Mouse (Mus musculus): Measurements from ENCODE around the gene Gm9745. TPM values are rescaled to one million over a fixed set of nuclear protein-coding genes. Genes with fewer than 3 reads are reported as not detected.
"Not testable (repeated sequence)": the region's sequence is repeated elsewhere in the genome, so short reads cannot be mapped to it uniquely, and the experiment has no call there.

Gm9745 gene
- polyA plus RNA-seq, 1 experiment from 2014 or later = not detected

- DNase-seq (ENCODE audit: low spot score); H3K4me1 ChIP-seq; H3K4me3 ChIP-seq; H3K9me3 ChIP-seq; H3K27ac ChIP-seq; H3K27me3 ChIP-seq (ENCODE audit: insufficient read depth, poor library complexity, severe bottlenecking); H3K36me3 ChIP-seq: not testable (repeated sequence)
- no CpG with 5 or more reads among the region's 5 CpGs for WGBS
These were observed 8.8 kb upstream of the Gm9745 start for GRCm38 (mm10) chr13:8956873-8957272.

- not testable (repeated sequence) for H3K36me3 ChIP-seq; H3K27me3 ChIP-seq (ENCODE audit: insufficient read depth, poor library complexity, severe bottlenecking); H3K4me3 ChIP-seq; H3K27ac ChIP-seq; DNase-seq (ENCODE audit: low spot score); H3K4me1 ChIP-seq; H3K9me3 ChIP-seq
- WGBS = 81% methylated on average over 2 of the region's 2 CpGs
These were observed 7.1 kb upstream of the Gm9745 start for GRCm38 (mm10) chr13:8955127-8955526.

- not testable (repeated sequence) for H3K27me3 ChIP-seq (ENCODE audit: insufficient read depth, poor library complexity, severe bottlenecking); DNase-seq (ENCODE audit: low spot score); H3K4me1 ChIP-seq; H3K9me3 ChIP-seq; H3K27ac ChIP-seq; H3K4me3 ChIP-seq; H3K36me3 ChIP-seq
These were observed 4.5 kb upstream of the Gm9745 start, which contains the start of gene Idi2 for GRCm38 (mm10) chr13:8952563-8952962. Gene Idi2, plus strand, starts transcription at chr13:8952863.

GRCm38 (mm10) chr13:8943828-8944227, 4.2 kb downstream of the Gm9745 start:
- not testable (repeated sequence) for H3K9me3 ChIP-seq; H3K4me1 ChIP-seq; DNase-seq (ENCODE audit: low spot score); H3K36me3 ChIP-seq; H3K27ac ChIP-seq; H3K4me3 ChIP-seq; H3K27me3 ChIP-seq (ENCODE audit: insufficient read depth, poor library complexity, severe bottlenecking)
- no CpG with 5 or more reads among the region's 5 CpGs for WGBS

GRCm38 (mm10) chr13:8941701-8942100, 6.3 kb downstream of the Gm9745 start:
- 33% methylated on average over 1 of the region's 5 CpGs for WGBS
- not testable (repeated sequence) for H3K27me3 ChIP-seq (ENCODE audit: insufficient read depth, poor library complexity, severe bottlenecking); DNase-seq (ENCODE audit: low spot score); H3K4me1 ChIP-seq; H3K4me3 ChIP-seq; H3K9me3 ChIP-seq; H3K36me3 ChIP-seq; H3K27ac ChIP-seq

- H3K27me3 ChIP-seq (ENCODE audit: insufficient read depth, poor library complexity, severe bottlenecking); H3K4me1 ChIP-seq; H3K36me3 ChIP-seq; DNase-seq (ENCODE audit: low spot score); H3K27ac ChIP-seq; H3K4me3 ChIP-seq; H3K9me3 ChIP-seq: not testable (repeated sequence)
- 79% methylated on average over 4 of the region's 4 CpGs for WGBS
These were observed 6.9 kb downstream of the Gm9745 start for GRCm38 (mm10) chr13:8941110-8941509.

- H3K9me3 ChIP-seq; DNase-seq (ENCODE audit: low spot score); H3K4me1 ChIP-seq; H3K4me3 ChIP-seq; H3K36me3 ChIP-seq; H3K27me3 ChIP-seq (ENCODE audit: insufficient read depth, poor library complexity, severe bottlenecking); H3K27ac ChIP-seq: not testable (repeated sequence)
- WGBS = 73% methylated on average over 6 of the region's 6 CpGs
These were observed 10.4 kb downstream of the Gm9745 start for GRCm38 (mm10) chr13:8937611-8938140.

- Histone ChIP-seq H3K4me3 (no peak overlapping the region), H3K9me3 (no peaks in the 10 kb centered on the region), H3K4me1 (no peaks in the 10 kb centered on the region), H3K27ac (no peak overlapping the region), H3K36me3 (no peaks in the 10 kb centered on the region), H3K27me3 (ENCODE audit: insufficient read depth, poor library complexity, severe bottlenecking) (no peaks in the 10 kb centered on the region)
- WGBS = 42% methylated on average over 2 of the region's 2 CpGs
- DNase-seq (ENCODE audit: low spot score) = no peak
These were observed 14.5 kb downstream of the Gm9745 start for GRCm38 (mm10) chr13:8933499-8933898.

GRCm38 (mm10) chr13:8913890-8914289, 34.1 kb downstream of the Gm9745 start:
- H3K27ac ChIP-seq; H3K9me3 ChIP-seq; DNase-seq (ENCODE audit: low spot score); H3K4me3 ChIP-seq; H3K27me3 ChIP-seq (ENCODE audit: insufficient read depth, poor library complexity, severe bottlenecking); H3K36me3 ChIP-seq; H3K4me1 ChIP-seq: not testable (repeated sequence)
- WGBS = 87% methylated on average over 8 of the region's 8 CpGs

- H3K4me1 ChIP-seq; H3K27ac ChIP-seq; DNase-seq (ENCODE audit: low spot score); H3K36me3 ChIP-seq; H3K27me3 ChIP-seq (ENCODE audit: insufficient read depth, poor library complexity, severe bottlenecking); H3K4me3 ChIP-seq: not testable (repeated sequence)
- peaks cover 15% of the 10 kb centered on the region; the same call in 1 of the 2 replicates for H3K9me3 ChIP-seq
- WGBS = 86% methylated on average over 2 of the region's 2 CpGs
These were observed 42.0 kb downstream of the Gm9745 start for GRCm38 (mm10) chr13:8905986-8906385.

Small RNA genes lying within 50 kb of the gene (microRNA-seq; reads per million reads assigned to microRNA genes)
- gene Gm22750 = not detected

Other genes with a start within 250 kb of the Gm9745 start
- gene Wdr37, start 76.3 kb downstream of the Gm9745 start, polyA plus RNA-seq (2016; fragmentation: Nextera tagmentation; extraction: Ambion mirVana) = 20.2 and 21.4 TPM in 2 replicates
- 76.6 and 85.3 TPM in 2 replicates for gene Idi1, start 62.7 kb downstream of the Gm9745 start, polyA plus RNA-seq (2016; fragmentation: Nextera tagmentation; extraction: Ambion mirVana)
- not detected in 2 replicates for gene Idi2, start 4.6 kb upstream of the Gm9745 start, polyA plus RNA-seq (2016; fragmentation: Nextera tagmentation; extraction: Ambion mirVana)
- gene Gtpbp4, start 47.9 kb upstream of the Gm9745 start, polyA plus RNA-seq (2016; fragmentation: Nextera tagmentation; extraction: Ambion mirVana) = 65.5 and 87.9 TPM in 2 replicates
- 29.3 and 32.1 TPM in 2 replicates for gene Larp4b, start 145.7 kb upstream of the Gm9745 start, polyA plus RNA-seq (2016; fragmentation: Nextera tagmentation; extraction: Ambion mirVana)

Measured in heart, embryonic 10.5 days (tissue).